Mouse (Mus musculus) hindbrain, embryonic 16.5 days (tissue): ENCODE data around the gene 1810024B03Rik. TPM values are rescaled to one million over a fixed set of nuclear protein-coding genes. Genes with fewer than 3 reads are reported as not detected.

Source experiments
- ATAC-seq: fragments of 200-750 bp; cut with Nextera tagmentation; 2 replicates; pipeline ENCODE4 v1.8.0; 2017; ENCODE audit warnings: moderate TSS enrichment, moderate library complexity
- H3K27ac ChIP-seq: fragments of 300-500 bp; sonication (generic); 2 replicates; pipeline ENCODE4 v1.5.1; 2014; ENCODE audit warnings: low read depth, mild to moderate bottlenecking, control low read depth, low read length, moderate library complexity
- H3K27me3 ChIP-seq: fragments of 300-500 bp; sonication (generic); replicated peaks from 2 replicates; pipeline ENCODE4 v1.6.1; 2014; ENCODE audit warnings: low read length; ENCODE audit not compliant: control insufficient read depth, insufficient read depth
- H3K36me3 ChIP-seq: fragments of 300-500 bp; sonication (generic); 2 replicates; pipeline ENCODE4 v1.6.1; 2014; ENCODE audit warnings: mild to moderate bottlenecking, low read length, moderate library complexity, mixed read lengths; ENCODE audit not compliant: control insufficient read depth, insufficient read depth
- H3K4me1 ChIP-seq: fragments of 300-500 bp; sonication (generic); 2 replicates; pipeline ENCODE4 v1.6.1; 2014; ENCODE audit warnings: low read depth, low read length; ENCODE audit not compliant: control insufficient read depth, insufficient read depth
- H3K4me2 ChIP-seq: fragments of 300-500 bp; sonication (generic); 2 replicates; pipeline ENCODE4 v1.6.1; 2014; ENCODE audit warnings: mild to moderate bottlenecking, low read length, control low read depth, moderate library complexity
- H3K4me3 ChIP-seq: fragments of 300-500 bp; sonication (generic); 2 replicates; pipeline ENCODE4 v1.5.1; 2014; ENCODE audit warnings: mild to moderate bottlenecking, low read length, control low read depth, moderate library complexity
- H3K9ac ChIP-seq: fragments of 300-500 bp; sonication (generic); 2 replicates; pipeline ENCODE4 v1.6.1; 2014; ENCODE audit warnings: low read depth, mild to moderate bottlenecking, control low read depth, low read length, moderate library complexity
- H3K9me3 ChIP-seq: fragments of 300-500 bp; sonication (generic); 2 replicates; pipeline ENCODE4 v1.6.1; 2014; ENCODE audit warnings: mild to moderate bottlenecking, low read length, moderate library complexity; ENCODE audit not compliant: control insufficient read depth
- WGBS: fragments of 180-500 bp; shearing (Covaris S2); extraction: QIAGEN DNeasy Blood & Tissue Kit; methylation state at CpG from one replicate; pipeline ENCODE4 v1.1.7; 2014; 5-methylcytosine and 5-hydroxymethylcytosine counted together
- polyA plus RNA-seq: library from polyadenylated mRNA; unstranded; fragments of >200 nt; fragmentation: Nextera tagmentation; extraction: Ambion mirVana; gene quantifications from 2 replicates; pipeline ENCODE4 v1.2.1, GENCODE M21; 2015

1810024B03Rik gene
- polyA plus RNA-seq, 1 experiment from 2014 or later = 0.88 TPM

- Histone ChIP-seq H3K4me2 (no peak overlapping the region), H3K36me3 (no peaks in the 10 kb centered on the region), H3K9ac (no peak overlapping the region), H3K4me1 (peaks cover 4% of the 10 kb centered on the region), H3K27me3 (no peaks in the 10 kb centered on the region), H3K4me3 (no peak overlapping the region), H3K9me3 (no peaks in the 10 kb centered on the region), H3K27ac (no peak overlapping the region)
- ATAC-seq = no peak
- WGBS = 98% methylated on average over 7 of the region's 7 CpGs
Observed at GRCm38 (mm10) chr2:127140011-127140410, 68.1 kb downstream of the 1810024B03Rik start.

- Histone ChIP-seq H3K4me3 (no peak overlapping the region), H3K27me3 (no peaks in the 10 kb centered on the region), H3K36me3 (no peaks in the 10 kb centered on the region), H3K4me1 (peaks cover 5% of the 10 kb centered on the region), H3K4me2 (no peak overlapping the region), H3K27ac (no peak overlapping the region), H3K9ac (no peak overlapping the region), H3K9me3 (no peaks in the 10 kb centered on the region)
- WGBS = 100% methylated on average over 1 of the region's 1 CpGs
- ATAC-seq = no peak
Observed at GRCm38 (mm10) chr2:127139605-127140004, 68.5 kb downstream of the 1810024B03Rik start.

GRCm38 (mm10) chr2:127139094-127139493 is 69.0 kb downstream of the 1810024B03Rik start:
- Histone ChIP-seq H3K27me3 (no peaks in the 10 kb centered on the region), H3K27ac (no peak overlapping the region), H3K4me3 (no peak overlapping the region), H3K9ac (no peak overlapping the region), H3K36me3 (no peaks in the 10 kb centered on the region), H3K9me3 (no peaks in the 10 kb centered on the region), H3K4me1 (peaks cover 10% of the 10 kb centered on the region), H3K4me2 (no peak overlapping the region)
- no peak for ATAC-seq
- WGBS = 91% methylated on average over 8 of the region's 8 CpGs

GRCm38 (mm10) chr2:127138449-127138848 is 69.6 kb downstream of the 1810024B03Rik start:
- no peak for ATAC-seq
- Histone ChIP-seq H3K36me3 (no peaks in the 10 kb centered on the region), H3K4me2 (no peak overlapping the region), H3K27ac (no peak overlapping the region), H3K4me1 (peaks cover 11% of the 10 kb centered on the region), H3K9me3 (no peaks in the 10 kb centered on the region), H3K4me3 (no peak overlapping the region), H3K27me3 (no peaks in the 10 kb centered on the region), H3K9ac (no peak overlapping the region)
- WGBS = 87% methylated on average over 4 of the region's 4 CpGs

DNA sequence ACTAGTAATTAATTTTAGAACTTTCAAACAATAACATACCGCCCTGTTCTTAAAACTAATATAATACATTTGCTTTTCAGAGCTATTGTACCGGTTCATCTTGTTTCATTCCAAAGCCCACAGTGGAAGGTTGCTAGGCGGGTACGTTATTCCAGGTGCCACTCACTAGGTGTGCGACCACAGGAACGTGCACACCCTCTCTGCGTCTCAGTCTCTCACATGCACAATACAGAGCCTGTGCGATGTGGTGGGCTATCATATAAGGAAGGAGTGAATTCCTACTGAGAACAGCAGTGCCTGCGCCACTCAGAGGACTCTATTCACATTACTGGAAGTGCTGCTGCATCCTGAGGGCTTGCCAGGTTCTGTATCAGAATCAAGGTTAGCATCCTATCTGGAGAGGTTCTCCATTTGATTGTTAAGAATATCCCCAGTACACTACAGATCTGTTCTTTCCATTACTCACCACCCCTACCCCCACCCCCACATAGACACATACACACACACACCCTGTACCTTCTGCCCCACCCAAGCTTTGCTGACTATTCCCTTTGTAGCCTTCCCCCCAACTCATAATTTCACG is 70.2 kb downstream of the 1810024B03Rik start:
- no peak for ATAC-seq
- H3K27me3 ChIP-seq = no peaks in the 10 kb centered on the region
- H3K9ac ChIP-seq = no peak overlapping the region
- 86% methylated on average over 10 of the region's 10 CpGs for WGBS
- no peak overlapping the region; the same call in 1 of the 2 replicates for H3K27ac ChIP-seq
- H3K36me3 ChIP-seq = no peaks in the 10 kb centered on the region
- H3K4me1 ChIP-seq = peaks cover 14% of the 10 kb centered on the region
- no peaks in the 10 kb centered on the region for H3K9me3 ChIP-seq
- no peak overlapping the region for H3K4me3 ChIP-seq
- no peak overlapping the region for H3K4me2 ChIP-seq

- Histone ChIP-seq H3K9me3 (no peaks in the 10 kb centered on the region), H3K4me3 (no peak overlapping the region), H3K27ac (no peak overlapping the region), H3K4me1 (peaks cover 10% of the 10 kb centered on the region), H3K27me3 (no peaks in the 10 kb centered on the region), H3K9ac (no peak overlapping the region), H3K4me2 (no peak overlapping the region), H3K36me3 (no peaks in the 10 kb centered on the region)
- ATAC-seq = peak; percentile 21; the same call in 1 of the 2 replicates
- 6% methylated on average over 5 of the region's 5 CpGs for WGBS
Observed at GRCm38 (mm10) chr2:127136979-127137378, 71.1 kb downstream of the 1810024B03Rik start.

Other genes with a start within 250 kb of the 1810024B03Rik start
- 9.8 and 11.6 TPM in 2 replicates for gene Ap4e1, start 199.6 kb downstream of the 1810024B03Rik start, polyA plus RNA-seq
- 30.4 and 30.9 TPM in 2 replicates for gene Blvra, start 137.6 kb downstream of the 1810024B03Rik start, polyA plus RNA-seq
- gene Ncaph, start 74.3 kb downstream of the 1810024B03Rik start, polyA plus RNA-seq = 14.5 and 19.8 TPM in 2 replicates
- gene Itpripl1, start 64.8 kb downstream of the 1810024B03Rik start, polyA plus RNA-seq = 11.0 and 12.4 TPM in 2 replicates
- gene Snrnp200, start 106 bp upstream of the 1810024B03Rik start, polyA plus RNA-seq = 40.1 and 51.3 TPM in 2 replicates
- gene Ciao1, start 39.5 kb upstream of the 1810024B03Rik start, polyA plus RNA-seq = 59.0 and 61.6 TPM in 2 replicates
- gene Tmem127, start 39.6 kb upstream of the 1810024B03Rik start, polyA plus RNA-seq = 58.7 and 61.1 TPM in 2 replicates
- 85.9 and 91.6 TPM in 2 replicates for gene Stard7, start 61.9 kb upstream of the 1810024B03Rik start, polyA plus RNA-seq
- gene Dusp2, start 127.9 kb upstream of the 1810024B03Rik start, polyA plus RNA-seq = 14.9 and 17.1 TPM in 2 replicates
- not detected in 2 replicates for gene Astl, start 130.4 kb upstream of the 1810024B03Rik start, polyA plus RNA-seq
- 0.72 and 0.90 TPM in 2 replicates for gene Adra2b, start 154.9 kb upstream of the 1810024B03Rik start, polyA plus RNA-seq
- 0.25 and 0.28 TPM in 2 replicates for gene Gpat2, start 216.9 kb upstream of the 1810024B03Rik start, polyA plus RNA-seq
- gene Fahd2a, start 236.3 kb upstream of the 1810024B03Rik start, polyA plus RNA-seq = 31.4 and 32.9 TPM in 2 replicates